Mouse (Mus musculus) T-cell, adult 2 months (primary cell): ENCODE data around the gene 4930550C14Rik.

Experiments
- DNase-seq: peaks from one replicate; pipeline ENCODE4 v3.0.0; 2022; ENCODE audit warnings: low spot score

Gene 4930550C14Rik

DNA sequence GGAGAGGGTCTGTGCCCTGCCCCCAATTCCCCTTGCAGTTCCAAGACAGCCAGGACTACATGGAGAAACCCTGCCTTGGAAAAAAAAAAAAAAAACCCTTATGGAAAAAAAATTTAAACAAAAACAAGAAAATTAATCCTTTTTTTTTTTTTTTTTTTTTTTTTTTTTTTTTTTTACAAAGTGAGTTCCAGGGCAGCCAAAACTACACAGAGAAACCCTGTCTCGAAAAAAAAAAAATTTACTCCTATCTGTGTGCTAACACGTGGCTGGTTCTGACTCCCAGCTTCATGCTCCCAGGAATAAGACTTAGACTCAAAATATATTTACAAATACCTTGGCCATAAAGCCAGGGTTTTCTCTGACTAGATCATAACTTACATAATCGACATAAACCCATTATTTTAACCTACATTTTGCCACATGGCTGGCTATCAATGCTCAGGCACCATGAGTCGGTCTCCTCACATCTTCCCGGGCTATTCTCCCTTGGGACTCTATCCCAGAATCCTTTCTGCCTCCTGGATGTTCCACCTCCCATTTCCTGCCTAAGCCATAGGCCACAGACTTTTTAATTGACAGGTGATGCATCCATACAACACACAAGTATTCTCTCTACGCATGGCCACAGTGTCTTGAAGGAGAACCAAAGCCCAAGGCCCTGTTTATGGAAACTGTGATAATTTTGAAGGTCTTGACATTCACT is 2.1 kb downstream of the 4930550C14Rik start:
- DNase-seq, result no peak

DNA sequence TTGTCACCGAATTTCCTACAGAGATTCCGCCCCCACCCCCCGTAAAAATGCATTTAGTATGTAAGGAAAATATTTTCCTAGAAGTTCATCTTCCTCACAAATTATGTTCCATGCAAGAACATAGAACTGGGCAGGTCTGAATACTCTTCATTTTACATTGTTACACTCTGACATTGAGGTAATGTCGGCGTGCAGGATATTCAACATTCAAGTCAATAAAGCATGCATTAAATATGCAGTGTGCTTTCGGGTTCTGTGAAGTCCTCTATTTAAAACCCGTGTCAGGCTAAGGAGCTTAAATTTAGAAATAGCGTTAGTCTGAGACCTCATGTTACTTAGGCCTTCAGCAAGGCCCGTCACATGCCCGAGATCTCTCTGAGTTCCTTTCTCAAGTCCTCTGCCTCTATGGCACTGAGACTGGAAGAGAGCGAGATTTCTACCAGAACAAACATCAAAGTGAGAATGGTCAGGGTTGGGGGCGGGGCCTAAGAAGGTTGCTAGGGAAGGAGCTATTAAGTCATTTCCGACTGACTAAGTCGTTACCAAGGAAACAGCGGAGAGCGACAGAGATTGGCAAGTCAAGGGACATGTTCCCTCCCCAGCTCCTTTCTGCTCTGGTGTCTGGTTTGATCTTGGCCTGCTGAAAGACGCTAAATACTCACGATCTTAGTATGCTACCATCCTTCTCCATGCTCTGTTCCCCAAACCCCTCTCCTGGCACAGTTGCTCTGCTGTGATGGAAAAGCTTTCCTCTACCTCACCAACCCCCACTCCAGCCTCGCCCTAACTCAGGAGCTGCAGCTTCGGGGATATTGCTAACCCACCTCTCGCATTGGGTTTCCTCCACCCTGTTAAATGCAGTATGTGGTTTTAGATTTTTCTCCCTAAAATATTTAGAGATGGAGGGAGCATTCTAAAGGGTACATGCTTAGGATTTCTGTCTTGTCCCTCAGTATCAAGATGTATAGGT is 2.9 kb downstream of the 4930550C14Rik start:
- peak; percentile 89 for DNase-seq

GRCm38 (mm10) chr9:53408548-53408947 is 6.4 kb downstream of the 4930550C14Rik start:
- DNase-seq, result no peak

DNA sequence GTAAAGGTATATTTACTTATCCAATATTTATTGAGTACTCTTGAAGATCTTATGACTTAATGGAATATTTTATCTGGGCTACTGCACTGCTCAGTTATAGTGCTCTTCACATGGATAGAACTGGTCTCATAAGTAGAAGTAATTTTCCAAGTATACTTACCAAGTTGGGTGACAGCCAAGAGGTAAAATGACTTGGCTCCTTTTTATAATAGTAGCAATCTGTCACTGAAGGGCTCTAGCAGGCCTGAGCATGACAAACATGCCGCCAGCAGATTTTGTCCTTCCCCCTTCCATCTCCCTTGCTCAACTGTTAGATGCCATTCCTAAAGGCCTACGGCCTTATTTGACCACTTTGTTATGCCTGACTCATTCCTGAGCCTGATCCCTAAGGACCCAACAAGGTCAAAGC is 6.8 kb downstream of the 4930550C14Rik start:
- no peak for DNase-seq

GRCm38 (mm10) chr9:53409427-53409826 is 7.3 kb downstream of the 4930550C14Rik start:
- no peak for DNase-seq

DNA sequence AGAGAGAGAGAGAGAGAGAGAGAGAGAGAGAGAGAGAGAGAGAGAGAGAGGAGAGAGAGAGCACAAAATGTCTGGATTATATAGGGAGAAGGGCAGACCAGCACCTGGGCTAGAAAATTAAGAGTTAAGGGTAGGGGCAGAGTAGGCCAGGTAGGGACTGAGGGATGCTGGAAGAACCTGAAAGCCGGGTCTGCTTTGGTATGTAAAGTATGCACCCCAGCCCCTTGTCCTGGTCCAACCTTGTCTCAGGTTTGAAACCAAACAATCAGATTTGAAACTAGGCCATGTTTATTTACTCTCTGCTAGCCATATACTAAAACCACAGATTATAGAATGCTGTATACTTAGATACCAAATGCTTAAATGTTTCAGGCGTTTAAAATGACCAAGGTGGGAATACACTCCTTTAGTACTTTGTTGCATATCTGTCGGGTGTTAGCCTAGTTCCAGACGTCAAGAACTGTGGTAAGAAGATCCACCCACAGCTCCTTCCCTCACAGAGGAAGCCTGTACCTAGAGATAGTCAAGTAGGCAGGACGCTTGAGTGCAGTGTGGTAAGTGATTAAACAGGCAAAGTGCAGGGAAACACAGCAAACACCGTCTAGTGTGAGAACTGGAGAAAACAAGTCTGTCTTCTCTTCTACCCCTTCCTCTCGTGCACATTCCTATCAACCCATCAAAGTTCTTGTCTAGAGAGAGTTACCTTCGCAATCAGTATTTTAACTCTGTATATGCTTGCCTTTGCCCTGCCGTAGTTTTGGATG is 20.2 kb downstream of the 4930550C14Rik start:
- DNase-seq, result no peak

DNA sequence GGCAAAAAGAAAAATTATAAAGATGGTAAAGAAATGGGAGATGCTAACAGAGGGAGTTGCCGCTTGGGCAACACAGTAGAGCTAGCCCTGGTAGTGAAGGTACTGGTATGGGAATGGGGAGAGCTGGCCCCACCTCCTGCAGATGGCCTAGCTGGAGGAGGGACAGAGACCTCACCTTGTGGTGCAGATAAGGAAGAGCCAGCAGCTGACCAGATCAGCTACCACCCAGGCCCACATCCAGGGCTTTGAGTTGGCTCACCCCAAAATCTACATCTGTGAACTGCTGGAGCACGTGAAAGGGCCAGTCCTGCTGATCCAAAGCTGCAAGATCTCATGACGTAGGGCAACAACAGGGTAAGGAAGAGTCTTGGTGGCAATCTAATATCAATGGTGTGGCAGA is 24.6 kb downstream of the 4930550C14Rik start:
- DNase-seq, result no peak

DNA sequence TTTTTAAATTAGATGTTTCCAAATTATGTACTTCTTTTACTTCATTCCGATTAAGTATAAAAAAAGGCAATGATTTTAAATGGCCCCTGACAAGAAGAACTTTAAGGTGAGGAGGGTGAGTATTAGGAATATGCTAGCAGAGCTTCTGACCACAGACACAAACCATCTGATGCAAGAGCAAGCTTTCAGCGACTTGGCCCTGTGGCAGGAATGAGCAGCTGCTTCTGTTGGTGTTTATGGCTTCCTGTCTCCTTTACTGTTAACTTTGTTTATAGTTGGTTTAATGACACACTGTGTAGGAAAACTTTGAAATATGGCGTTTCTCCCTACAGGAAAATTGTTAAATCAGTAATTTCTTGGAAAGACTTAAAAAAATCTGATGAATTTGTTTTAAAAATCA is 25.5 kb downstream of the 4930550C14Rik start:
- no peak for DNase-seq

DNA sequence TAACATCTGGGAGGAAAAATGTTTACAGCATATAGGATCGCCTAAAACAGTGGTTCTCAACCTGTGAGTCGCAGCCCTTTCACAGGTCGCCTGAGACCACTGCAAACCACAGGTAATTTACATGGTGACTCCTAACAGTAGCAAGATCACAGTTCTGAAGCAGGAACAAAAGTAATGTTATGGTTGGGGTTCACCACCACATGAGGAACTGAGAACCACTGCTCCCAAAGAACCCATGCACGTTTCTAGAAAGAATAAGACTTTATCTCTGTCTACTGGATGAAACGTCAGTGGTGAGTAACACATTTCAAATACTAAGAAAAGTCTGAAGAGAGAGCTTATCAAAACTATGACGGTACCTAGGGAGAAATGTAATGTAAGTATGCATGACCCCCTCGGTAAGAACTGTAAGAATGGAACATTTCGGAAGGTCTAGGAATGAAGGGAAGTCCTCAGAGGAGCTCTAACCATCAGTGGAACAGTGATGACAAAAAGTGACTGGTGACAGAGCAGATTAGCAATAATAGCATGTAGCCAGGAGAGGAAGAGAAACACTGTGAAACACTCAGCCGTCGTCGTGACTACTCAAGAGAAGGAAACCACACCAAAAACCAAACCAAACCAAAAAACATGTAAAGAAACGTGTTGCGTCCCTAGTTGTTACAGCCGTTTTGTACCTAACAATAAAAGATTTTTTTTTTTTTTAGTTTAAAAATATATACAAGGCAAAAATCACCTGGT is 33.9 kb downstream of the 4930550C14Rik start:
- peak; percentile 17 for DNase-seq

GRCm38 (mm10) chr9:53450609-53451008 is 48.5 kb downstream of the 4930550C14Rik start:
- no peak for DNase-seq

DNA sequence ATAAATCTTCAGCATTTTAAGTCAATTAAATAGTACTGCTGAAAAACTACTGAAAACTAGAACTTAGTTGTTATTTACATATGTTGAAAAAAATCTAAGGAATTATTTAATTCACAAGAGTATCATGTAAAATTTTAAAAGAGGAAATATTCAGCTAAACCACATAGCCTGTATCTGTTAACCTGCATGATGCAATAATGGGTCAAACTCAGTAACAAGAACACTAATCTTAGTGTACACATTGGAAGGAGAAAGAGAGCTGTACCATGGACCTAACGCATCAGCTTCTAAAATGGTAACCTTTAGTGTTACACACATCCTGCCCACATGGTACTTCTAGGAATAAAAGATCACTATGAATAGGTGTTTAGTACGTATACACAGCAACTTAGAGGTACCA is 49.9 kb downstream of the 4930550C14Rik start:
- no peak for DNase-seq

DNA sequence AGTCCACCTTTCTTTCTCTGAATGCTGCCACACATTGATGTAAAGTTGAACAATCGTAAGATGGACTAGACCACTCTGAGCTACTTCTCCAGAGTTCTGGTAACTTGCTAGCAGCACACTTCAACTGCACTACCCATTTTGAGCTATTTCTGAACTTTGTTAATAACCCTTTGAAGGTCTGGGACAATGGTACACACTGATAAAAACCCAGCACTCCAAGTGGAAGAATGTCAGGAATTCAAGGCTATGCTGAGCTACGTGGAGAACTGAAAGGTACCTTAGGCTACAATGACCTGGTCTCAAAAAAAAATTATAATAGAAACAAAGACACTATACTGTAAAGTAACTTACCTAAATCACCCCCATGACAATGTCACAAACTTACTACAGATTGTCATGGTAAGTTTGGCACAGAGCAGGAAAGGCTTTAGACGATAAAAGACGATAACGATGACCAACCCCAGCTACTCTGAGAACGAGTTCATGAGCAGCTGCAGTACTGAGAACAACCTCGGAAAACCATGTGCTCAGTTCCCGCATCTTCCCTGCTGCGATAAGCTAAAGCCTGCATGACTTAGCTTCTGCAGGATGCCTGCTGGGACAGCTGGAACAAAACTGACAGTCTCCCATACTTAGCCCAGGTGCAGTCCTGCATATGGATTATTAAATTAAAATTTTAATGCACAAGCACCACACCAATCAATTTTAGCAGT is 70.8 kb downstream of the 4930550C14Rik start:
- DNase-seq, result no peak
